Mouse (Mus musculus) small intestine, adult 2 months (tissue): Measurements from ENCODE around the gene Enc1.

Source experiments
- CTCF ChIP-seq: fragments of 200-500 bp; IDR thresholded peaks from 2 replicates; pipeline ENCODE4 v1.5.1; 2012; ENCODE audit warnings: low read depth, mild to moderate bottlenecking, control low read depth, inconsistent platforms, low read length, moderate library complexity, mixed read lengths; ENCODE audit not compliant: insufficient replicate concordance, insufficient read length; ENCODE audit errors: extremely low read depth
- POLR2A ChIP-seq: fragments of 200-500 bp; IDR thresholded peaks from 2 replicates; pipeline ENCODE4 v1.6.1; 2012; ENCODE audit warnings: low read depth, mild to moderate bottlenecking, control low read depth, inconsistent platforms, low read length, moderate library complexity

GRCm38 (mm10) chr13:97298896-97299295, 58.0 kb downstream of the Enc1 start:
- TF ChIP-seq CTCF (no peak), POLR2A (no peak)
